Mouse (Mus musculus) midbrain, embryonic 16.5 days (tissue): Measurements from ENCODE around the gene Aire. TPM values are rescaled to one million over a fixed set of nuclear protein-coding genes. Genes with fewer than 3 reads are reported as not detected.

Source experiments
- ATAC-seq: fragments of 200-750 bp; cut with Nextera tagmentation; 2 replicates; pipeline ENCODE4 v1.8.0; 2017; ENCODE audit warnings: moderate TSS enrichment
- H3K27ac ChIP-seq: fragments of 300-500 bp; sonication (generic); 2 replicates; pipeline ENCODE4 v1.5.1; 2014; ENCODE audit warnings: mild to moderate bottlenecking, low read length, mixed read lengths
- H3K27me3 ChIP-seq: fragments of 300-500 bp; sonication (generic); 2 replicates; pipeline ENCODE4 v1.6.1; 2014; ENCODE audit warnings: low read depth, low read length, mixed read lengths; ENCODE audit not compliant: control insufficient read depth, insufficient read depth
- H3K36me3 ChIP-seq: fragments of 300-500 bp; sonication (generic); 2 replicates; pipeline ENCODE4 v1.6.1; 2014; ENCODE audit warnings: mild to moderate bottlenecking, low read length, moderate library complexity, mixed read lengths; ENCODE audit not compliant: control insufficient read depth, insufficient read depth
- H3K4me1 ChIP-seq: fragments of 300-500 bp; sonication (generic); 2 replicates; pipeline ENCODE4 v1.6.1; 2014; ENCODE audit warnings: mild to moderate bottlenecking, low read length, mixed read lengths; ENCODE audit not compliant: control insufficient read depth, insufficient read depth
- H3K4me2 ChIP-seq: fragments of 300-500 bp; sonication (generic); 2 replicates; pipeline ENCODE4 v1.6.1; 2014; ENCODE audit warnings: mild to moderate bottlenecking, low read length, mixed read lengths
- H3K4me3 ChIP-seq: fragments of 300-500 bp; sonication (generic); 2 replicates; pipeline ENCODE4 v1.5.1; 2014; ENCODE audit warnings: low read depth, mild to moderate bottlenecking, low read length, moderate library complexity, mixed read lengths
- H3K9ac ChIP-seq: fragments of 300-500 bp; sonication (generic); 2 replicates; pipeline ENCODE4 v1.6.1; 2014; ENCODE audit warnings: low read depth, low read length, mixed read lengths
- H3K9me3 ChIP-seq: fragments of 300-500 bp; sonication (generic); replicated peaks from 2 replicates; pipeline ENCODE4 v1.6.1; 2014; ENCODE audit warnings: mild to moderate bottlenecking, low read length, mixed read lengths; ENCODE audit not compliant: control insufficient read depth, poor library complexity, severe bottlenecking
- WGBS: fragments of 180-500 bp; shearing (Covaris S2); extraction: QIAGEN DNeasy Blood & Tissue Kit; methylation state at CpG from one replicate; pipeline ENCODE4 v1.1.7; 2014; 5-methylcytosine and 5-hydroxymethylcytosine counted together
- polyA plus RNA-seq: library from polyadenylated mRNA; unstranded; fragments of >200 nt; fragmentation: Nextera tagmentation; extraction: Ambion mirVana; gene quantifications from 2 replicates; pipeline ENCODE4 v1.2.1, GENCODE M21; 2015

Aire gene
- polyA plus RNA-seq, 1 experiment from 2014 or later = 0.19 TPM

GRCm38 (mm10) chr10:78057056-78057455 is 13.6 kb upstream of the Aire start:
- no peak for ATAC-seq
- Histone ChIP-seq H3K4me1 (no peaks in the 10 kb centered on the region), H3K4me2 (no peak overlapping the region), H3K36me3 (no peaks in the 10 kb centered on the region), H3K27ac (no peak overlapping the region), H3K4me3 (no peak overlapping the region), H3K27me3 (no peaks in the 10 kb centered on the region), H3K9ac (no peak overlapping the region), H3K9me3 (no peaks in the 10 kb centered on the region)
- 91% methylated on average over 8 of the region's 8 CpGs for WGBS

- no peak for ATAC-seq
- Histone ChIP-seq H3K27me3 (no peaks in the 10 kb centered on the region), H3K36me3 (no peaks in the 10 kb centered on the region), H3K4me1 (no peaks in the 10 kb centered on the region), H3K27ac (no peak overlapping the region), H3K9ac (no peak overlapping the region), H3K4me2 (no peak overlapping the region), H3K9me3 (no peaks in the 10 kb centered on the region), H3K4me3 (no peak overlapping the region)
- WGBS = 77% methylated on average over 19 of the region's 19 CpGs
These were observed 11.5 kb upstream of the Aire start for GRCm38 (mm10) chr10:78054633-78055565.

GRCm38 (mm10) chr10:78049519-78050035 is 6.2 kb upstream of the Aire start:
- H3K4me1 ChIP-seq = no peaks in the 10 kb centered on the region
- H3K36me3 ChIP-seq = no peaks in the 10 kb centered on the region
- no peak for ATAC-seq
- no peaks in the 10 kb centered on the region for H3K9me3 ChIP-seq
- H3K9ac ChIP-seq = no peak overlapping the region
- H3K4me3 ChIP-seq = no peak overlapping the region
- no peak overlapping the region for H3K27ac ChIP-seq
- no peaks in the 10 kb centered on the region for H3K27me3 ChIP-seq
- H3K4me2 ChIP-seq = no peak overlapping the region
- WGBS = 55% methylated on average over 11 of the region's 11 CpGs

GRCm38 (mm10) chr10:78048061-78048730 is 4.8 kb upstream of the Aire start:
- H3K4me1 ChIP-seq = no peaks in the 10 kb centered on the region
- WGBS = 91% methylated on average over 9 of the region's 10 CpGs
- no peak overlapping the region for H3K9ac ChIP-seq
- no peak overlapping the region for H3K4me2 ChIP-seq
- H3K27ac ChIP-seq = no peak overlapping the region
- H3K27me3 ChIP-seq = no peaks in the 10 kb centered on the region
- no peak for ATAC-seq
- no peaks in the 10 kb centered on the region for H3K36me3 ChIP-seq
- no peak overlapping the region for H3K4me3 ChIP-seq
- no peaks in the 10 kb centered on the region for H3K9me3 ChIP-seq

DNA sequence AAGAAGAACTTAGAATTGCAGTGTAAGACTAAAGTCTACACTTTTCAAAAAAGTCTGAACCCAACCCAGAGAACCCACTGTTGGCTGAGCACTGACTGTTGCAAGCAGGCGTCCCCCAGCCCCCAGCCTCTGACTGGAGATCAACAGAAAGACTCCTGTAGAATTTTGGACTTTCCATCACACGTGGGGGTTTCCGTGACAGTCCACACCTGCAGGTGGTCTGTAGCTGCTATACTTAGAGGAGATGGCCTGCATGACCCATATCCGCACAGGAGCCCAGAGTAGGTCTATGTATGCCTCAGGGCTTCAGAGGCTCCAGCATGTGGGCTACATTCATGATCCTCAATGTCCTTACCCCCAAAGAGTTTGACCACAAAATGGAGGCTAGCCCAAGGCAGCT is 3.0 kb upstream of the Aire start:
- H3K9me3 ChIP-seq = no peaks in the 10 kb centered on the region
- H3K36me3 ChIP-seq = no peaks in the 10 kb centered on the region
- H3K9ac ChIP-seq = no peak overlapping the region
- H3K27me3 ChIP-seq = no peaks in the 10 kb centered on the region
- no peaks in the 10 kb centered on the region for H3K4me1 ChIP-seq
- H3K4me2 ChIP-seq = no peak overlapping the region
- H3K27ac ChIP-seq = no peak overlapping the region
- WGBS = 92% methylated on average over 4 of the region's 4 CpGs
- ATAC-seq = no peak
- no peak overlapping the region for H3K4me3 ChIP-seq

- 67% methylated on average over 1 of the region's 1 CpGs for WGBS
- ATAC-seq = no peak
- no peaks in the 10 kb centered on the region for H3K36me3 ChIP-seq
- H3K27ac ChIP-seq = no peak overlapping the region
- H3K4me1 ChIP-seq = no peaks in the 10 kb centered on the region
- no peak overlapping the region for H3K4me3 ChIP-seq
- H3K27me3 ChIP-seq = no peaks in the 10 kb centered on the region
- no peaks in the 10 kb centered on the region for H3K9me3 ChIP-seq
- no peak overlapping the region for H3K4me2 ChIP-seq
- no peak overlapping the region for H3K9ac ChIP-seq
These were observed 1.1 kb upstream of the Aire start for GRCm38 (mm10) chr10:78044531-78044930.

- Histone ChIP-seq H3K36me3 (no peaks in the 10 kb centered on the region), H3K9ac (peak overlapping the region; percentile 50), H3K4me2 (peak overlapping the region; percentile 60), H3K4me3 (peak overlapping the region; percentile 26), H3K27me3 (no peaks in the 10 kb centered on the region), H3K9me3 (no peaks in the 10 kb centered on the region), H3K27ac (no peak overlapping the region), H3K4me1 (no peaks in the 10 kb centered on the region)
- ATAC-seq = no peak; the same call in 1 of the 2 replicates
- 65% methylated on average over 14 of the region's 14 CpGs for WGBS
These were observed 559 bp downstream of the Aire start for GRCm38 (mm10) chr10:78042697-78043405.

- no peak for ATAC-seq
- Histone ChIP-seq H3K27ac (no peak overlapping the region), H3K4me1 (no peaks in the 10 kb centered on the region), H3K36me3 (no peaks in the 10 kb centered on the region), H3K27me3 (no peaks in the 10 kb centered on the region), H3K9ac (no peak overlapping the region), H3K4me3 (no peak overlapping the region), H3K9me3 (no peaks in the 10 kb centered on the region), H3K4me2 (no peak overlapping the region)
- whole genome bisulfite sequencing = 81% methylated on average over 7 of the region's 7 CpGs
These were observed 1.3 kb downstream of the Aire start for GRCm38 (mm10) chr10:78042096-78042495.
